Comparison of ENCODE assay signal across 20 mouse cellular contexts in the genomic region with DNA sequence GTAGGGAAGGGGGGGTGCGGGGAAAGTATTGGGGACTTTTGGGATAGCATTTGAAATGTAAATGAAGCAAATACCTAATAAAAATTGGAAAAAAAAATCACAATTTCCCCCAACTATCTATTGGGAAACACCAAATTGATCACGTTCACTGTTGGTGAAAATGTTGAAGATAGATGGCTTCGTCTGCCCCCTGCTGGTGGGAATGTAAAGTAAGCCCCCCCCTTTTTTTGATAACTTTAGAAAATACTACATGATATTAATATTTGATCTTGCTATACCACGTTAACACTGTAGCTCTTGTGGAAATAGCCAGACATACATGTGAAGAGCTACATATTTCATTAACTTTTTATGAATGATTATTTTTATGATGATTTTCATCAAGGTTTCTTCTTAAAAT. TPM values are rescaled to one million over a fixed set of nuclear protein-coding genes. Genes with fewer than 3 reads are reported as not detected.
DNase-seq lines count a peak whose midpoint lies in the region; ATAC-seq and TF ChIP-seq lines count a peak whose summit lies in the region.
"Had no signal": no experiment of that assay in that cellular context is flagged by ENCODE, and none has a peak within 500 bp of the region (broad histone marks: within the 10 kb centered on the region; RNA-seq: fewer than 3 reads in every experiment).

No protein-coding gene starts in this region.

- H3K4me2 ChIP-seq in forebrain, embryonic 14.5 days (ENCODE audit: low read length), result no peak overlapping the region
- H3K4me2 ChIP-seq in forebrain, embryonic 16.5 days (ENCODE audit: low read length), result no peak overlapping the region
- H3K4me2 ChIP-seq: embryonic facial prominence, embryonic 15.5 days; forebrain, embryonic 15.5 days; limb, embryonic 12.5 days; lung, embryonic 15.5 days; midbrain, embryonic 15.5 days had no signal

- no peaks in the 10 kb centered on the region for H3K9me3 ChIP-seq in forebrain, embryonic 14.5 days (replicated peaks; ENCODE audit: control insufficient read depth, low read length)
- no peaks in the 10 kb centered on the region for H3K9me3 ChIP-seq in forebrain, embryonic 16.5 days (ENCODE audit: control insufficient read depth, low read length)
- H3K9me3 ChIP-seq: embryonic facial prominence, embryonic 15.5 days; forebrain, embryonic 15.5 days; limb, embryonic 12.5 days; lung, embryonic 15.5 days; midbrain, embryonic 15.5 days had no signal

- no peak overlapping the region for H3K9ac ChIP-seq in forebrain, embryonic 14.5 days (ENCODE audit: low read length)
- no peak overlapping the region for H3K9ac ChIP-seq in forebrain, embryonic 16.5 days (replicated peaks; ENCODE audit: low read depth, low read length)
- H3K9ac ChIP-seq: embryonic facial prominence, embryonic 15.5 days; forebrain, embryonic 15.5 days; limb, embryonic 12.5 days; lung, embryonic 15.5 days; midbrain, embryonic 15.5 days had no signal

- no peak overlapping the region for H3K27ac ChIP-seq in forebrain, embryonic 14.5 days (ENCODE audit: low read depth, low read length)
- no peak overlapping the region for H3K27ac ChIP-seq in forebrain, embryonic 16.5 days (ENCODE audit: low read length)
- H3K27ac ChIP-seq in layer of hippocampus, adult 2 months, result no peak overlapping the region
- H3K27ac ChIP-seq: embryonic facial prominence, embryonic 15.5 days; forebrain, embryonic 15.5 days; limb, embryonic 12.5 days; lung, embryonic 15.5 days; midbrain, embryonic 15.5 days had no signal

- 42% methylated on average over 4 of the region's 4 CpGs for WGBS in forebrain, embryonic 14.5 days
- 53% methylated on average over 4 of the region's 4 CpGs for WGBS in forebrain, embryonic 16.5 days

- H3K4me3 ChIP-seq in forebrain, embryonic 14.5 days (ENCODE audit: low read depth, low read length), result no peak overlapping the region
- no peak overlapping the region for H3K4me3 ChIP-seq in forebrain, embryonic 16.5 days (replicated peaks; ENCODE audit: low read length)
- no peak overlapping the region for H3K4me3 ChIP-seq in layer of hippocampus, adult 2 months
- H3K4me3 ChIP-seq: embryonic facial prominence, embryonic 15.5 days; forebrain, embryonic 15.5 days; limb, embryonic 12.5 days; lung, embryonic 15.5 days; midbrain, embryonic 15.5 days had no signal

- no peaks in the 10 kb centered on the region for H3K36me3 ChIP-seq in forebrain, embryonic 14.5 days (ENCODE audit: control insufficient read depth, insufficient read depth, low read length)
- no peaks in the 10 kb centered on the region for H3K36me3 ChIP-seq in forebrain, embryonic 16.5 days (ENCODE audit: control insufficient read depth, insufficient read depth)
- H3K36me3 ChIP-seq: embryonic facial prominence, embryonic 15.5 days; forebrain, embryonic 15.5 days; limb, embryonic 12.5 days; lung, embryonic 15.5 days; midbrain, embryonic 15.5 days had no signal

- no peak for ATAC-seq in forebrain, embryonic 14.5 days
- no peak for ATAC-seq in forebrain, embryonic 16.5 days
- ATAC-seq: forebrain, embryonic 15.5 days; midbrain, embryonic 15.5 days had no signal

- DNase-seq in forebrain, embryonic 14.5 days (ENCODE audit: low spot score), result peak; percentile 10
- no peak for DNase-seq in layer of hippocampus, adult 2 months (ENCODE audit: low spot score in 2 of 2)
- no peak for DNase-seq in layer of hippocampus, adult 18-20 months (ENCODE audit: low spot score in 2 of 2)
- DNase-seq in 3T3-L1 (ENCODE audit: low read depth, low spot score) (peak; percentile 43), adipocyte (ENCODE audit: low spot score) (peak; percentile 29)
- no peak for DNase-seq in embryo, embryonic 9.5 days (ENCODE audit: extremely low spot score)
- no peak for DNase-seq in layer of hippocampus, adult 11-12 months (ENCODE audit: low spot score)
- DNase-seq: adrenal gland, postnatal 10 days; cerebellum, postnatal 14 days; gastrocnemius, postnatal 36 days; heart, postnatal 36 days; thymus, postnatal 14 days had no signal

- no peaks in the 10 kb centered on the region for H3K4me1 ChIP-seq in forebrain, embryonic 14.5 days (ENCODE audit: control insufficient read depth, insufficient read depth, low read length)
- H3K4me1 ChIP-seq in forebrain, embryonic 16.5 days (replicated peaks; ENCODE audit: control insufficient read depth, insufficient read depth, low read length), result no peaks in the 10 kb centered on the region
- H3K4me1 ChIP-seq: embryonic facial prominence, embryonic 15.5 days; forebrain, embryonic 15.5 days; limb, embryonic 12.5 days; lung, embryonic 15.5 days had no signal

- TF ChIP-seq CTCF in layer of hippocampus, adult 2 months (conservative IDR thresholded peaks at IDR 0.05), result peak; percentile 70

- no peaks in the 10 kb centered on the region for H3K27me3 ChIP-seq in forebrain, embryonic 14.5 days (replicated peaks; ENCODE audit: control insufficient read depth, insufficient read depth, low read length)
- no peaks in the 10 kb centered on the region for H3K27me3 ChIP-seq in forebrain, embryonic 16.5 days (replicated peaks; ENCODE audit: control insufficient read depth, insufficient read depth, low read length)
- H3K27me3 ChIP-seq: embryonic facial prominence, embryonic 15.5 days; forebrain, embryonic 15.5 days; limb, embryonic 12.5 days; lung, embryonic 15.5 days; midbrain, embryonic 15.5 days had no signal

RNA-seq across cellular contexts. Expression of gene Tmem128, which starts 4.8 kb away (rescaled TPM):
- 108 and 109 TPM in 2 replicates for polyA plus RNA-seq in forebrain, embryonic 14.5 days (2014; fragmentation: Nextera tagmentation; extraction: Ambion mirVana)
- polyA plus RNA-seq in forebrain, embryonic 16.5 days (2015; fragmentation: Nextera tagmentation; extraction: Ambion mirVana), result 88.5 and 94.4 TPM in 2 replicates
- total RNA-seq in layer of hippocampus, adult 2 months (2021), result 10 to 100 TPM; 30.1 to 32.8 TPM
- total RNA-seq in layer of hippocampus, adult 18-20 months (2021), result 10 to 100 TPM; 29.7 to 31.1 TPM

RNA-seq across cellular contexts. Expression of gene Otop1, which starts 20.6 kb away (rescaled TPM):
- polyA plus RNA-seq in forebrain, embryonic 14.5 days (2014; fragmentation: Nextera tagmentation; extraction: Ambion mirVana), result not detected in 2 replicates
- polyA plus RNA-seq in forebrain, embryonic 16.5 days (2015; fragmentation: Nextera tagmentation; extraction: Ambion mirVana), result not detected in 2 replicates
- under 1 TPM in 1 of 2 experiments, not detected in 1; 0.15 TPM for total RNA-seq in layer of hippocampus, adult 2 months (2021)
- total RNA-seq in layer of hippocampus, adult 18-20 months (2021), result under 1 TPM; 0.10 to 0.15 TPM
- polyA plus RNA-seq: embryonic facial prominence, embryonic 15.5 days; forebrain, embryonic 15.5 days; intestine, embryonic 14.5 days; lung, embryonic 15.5 days; midbrain, embryonic 15.5 days; neural tube, embryonic 14.5 days had no signal

RNA-seq across cellular contexts. Expression of gene Lyar, which starts 34.9 kb away (rescaled TPM):
- polyA plus RNA-seq in forebrain, embryonic 14.5 days (2014; fragmentation: Nextera tagmentation; extraction: Ambion mirVana), result 42.9 and 48.3 TPM in 2 replicates
- 46.3 and 47.7 TPM in 2 replicates for polyA plus RNA-seq in forebrain, embryonic 16.5 days (2015; fragmentation: Nextera tagmentation; extraction: Ambion mirVana)
- 10 to 100 TPM in 1 of 2 experiments, 1 to 10 TPM in 1; 9.9 to 11.3 TPM for total RNA-seq in layer of hippocampus, adult 2 months (2021)
- total RNA-seq in layer of hippocampus, adult 18-20 months (2021), result 10 to 100 TPM; 10.0 to 10.8 TPM

RNA-seq across cellular contexts. Expression of gene Zbtb49, which starts 34.9 kb away (rescaled TPM):
- polyA plus RNA-seq in forebrain, embryonic 14.5 days (2014; fragmentation: Nextera tagmentation; extraction: Ambion mirVana), result 15.9 and 19.6 TPM in 2 replicates
- polyA plus RNA-seq in forebrain, embryonic 16.5 days (2015; fragmentation: Nextera tagmentation; extraction: Ambion mirVana), result 23.5 and 26.9 TPM in 2 replicates
- total RNA-seq in layer of hippocampus, adult 2 months (2021), result 10 to 100 TPM; 19.2 to 25.0 TPM
- 10 to 100 TPM; 18.5 to 20.1 TPM for total RNA-seq in layer of hippocampus, adult 18-20 months (2021)

Comparison
In these comparisons a context has a peak if more than half of its experiments do, and no peak if none do; other contexts are left out.
1. DNase-seq: peak in forebrain, embryonic 14.5 days (single experiment), 3T3-L1 (single experiment) and adipocyte (single experiment); none in layer of hippocampus, adult 2 months (0 of 2), layer of hippocampus, adult 18-20 months (0 of 2), embryo, embryonic 9.5 days (single experiment) and layer of hippocampus, adult 11-12 months (single experiment).